Mouse (Mus musculus) E14TG2a.4 (cell line): ENCODE data around the gene Dbi.

Source experiments
- CTCF ChIP-seq: conservative IDR thresholded peaks from 2 replicates; pipeline ENCODE4 v1.5.1; 2014; ENCODE audit warnings: low read length
- NANOG ChIP-seq: IDR thresholded peaks from 2 replicates; pipeline ENCODE4 v1.6.1; 2014; ENCODE audit warnings: borderline replicate concordance, low read length, mixed read lengths
- POU5F1 ChIP-seq: IDR thresholded peaks from 2 replicates; pipeline ENCODE4 v1.6.1; 2014; ENCODE audit warnings: low read length, borderline replicate concordance

DNA sequence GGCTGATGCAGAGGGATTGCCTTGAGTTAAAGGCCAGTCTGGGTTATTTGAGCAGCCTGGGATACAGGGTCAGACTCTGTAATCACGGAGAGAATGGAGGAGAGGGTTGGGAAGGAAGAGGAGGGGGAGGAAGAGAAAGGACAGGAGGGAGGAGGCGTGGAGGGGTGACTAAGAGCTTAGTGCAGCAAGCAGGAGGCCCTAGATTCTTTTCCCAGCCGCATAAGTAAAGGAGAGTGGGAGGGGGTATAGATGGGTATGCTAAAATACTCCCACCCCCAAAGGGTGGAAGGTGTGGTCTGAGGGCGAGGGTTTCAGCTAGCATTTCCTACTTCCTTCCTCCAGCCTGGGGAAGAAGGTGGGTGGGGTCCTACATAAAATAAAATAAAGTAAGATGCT lies 46.6 kb downstream of the Dbi start:
- TF ChIP-seq CTCF (no peak), NANOG (no peak), POU5F1 (no peak)
